Mouse (Mus musculus) thymus, adult 2 months (tissue): ENCODE data around the gene Wdr73.

Experiments used
- CTCF ChIP-seq: fragments of 200-500 bp; IDR thresholded peaks from 2 replicates; pipeline ENCODE4 v1.5.1; 2012; ENCODE audit warnings: mild to moderate bottlenecking, control low read depth, low read length, moderate library complexity, borderline replicate concordance; ENCODE audit not compliant: control insufficient read depth, poor library complexity, insufficient read depth; ENCODE audit errors: extremely low read depth
- POLR2A ChIP-seq: fragments of 200-500 bp; IDR thresholded peaks from 2 replicates; pipeline ENCODE4 v1.6.1; 2012; ENCODE audit warnings: mild to moderate bottlenecking, low read length, control low read depth, moderate library complexity; ENCODE audit not compliant: control insufficient read depth, poor library complexity, insufficient read depth; ENCODE audit errors: extremely low read depth

DNA sequence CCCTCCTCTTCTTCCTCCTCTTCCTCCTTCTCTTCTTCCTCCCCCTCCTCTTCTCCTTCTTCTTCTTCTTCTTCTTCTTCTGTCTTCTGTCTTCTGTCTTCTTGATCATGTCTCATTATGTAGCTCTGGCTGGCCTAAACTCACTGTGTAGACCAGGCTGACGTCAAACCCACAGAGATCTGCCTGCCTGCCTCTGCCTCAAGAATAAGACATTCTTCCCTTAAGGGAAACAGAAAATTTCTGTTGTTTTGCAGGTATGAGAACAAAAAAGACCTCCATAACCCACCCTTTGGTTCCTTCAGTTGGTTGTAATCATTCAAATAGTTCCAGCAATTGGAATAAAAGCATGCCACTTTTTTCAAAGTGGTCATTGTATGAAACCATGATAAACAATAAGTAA, 36.9 kb downstream of the Wdr73 start:
- TF ChIP-seq CTCF (no peak), POLR2A (no peak)
